Mouse (Mus musculus): ENCODE measurements around the gene Tmprss11f.

GRCm38 (mm10) chr5:86511538-86511937, 120.7 kb downstream of the Tmprss11f start:
- no peak for TF ChIP-seq CTCF (IDR thresholded peaks at IDR 0.05; ENCODE audit: low read depth)
- TF ChIP-seq EP300 (optimal IDR thresholded peaks at IDR 0.05): no peak
